Mouse (Mus musculus): ENCODE results near the gene Hist1h2an.
A peak's percentile ranks its signal among the peaks of the same experiment; 100 is the strongest.
"Not testable (repeated sequence)": the region's sequence is repeated elsewhere in the genome, so short reads cannot be mapped to it uniquely, and the experiment has no call there.

Hist1h2an gene

GRCm38 (mm10) chr13:21786899-21787629 lies at the start of gene Hist1h2an, which contains the start of gene Hist1h2bp:
Gene Hist1h2an (minus strand): TSS chr13:21787218.
Gene Hist1h2bp (plus strand): TSS chr13:21787461.
- peak; percentile 98 for DNase-seq (ENCODE audit: low read depth)

GRCm38 (mm10) chr13:21833461-21833860 lies 46.4 kb upstream of the Hist1h2an start, which contains the start of the genes Hist1h2ap and Hist1h2br:
Gene Hist1h2ap (minus strand): TSS chr13:21833507.
Gene Hist1h2br (plus strand): TSS chr13:21833743.
- DNase-seq (ENCODE audit: low read depth) = not testable (repeated sequence)

GRCm38 (mm10) chr13:21831418-21832394 lies 44.7 kb upstream of the Hist1h2an start, which contains the start of gene Hist1h4n:
Gene Hist1h4n (minus strand): TSS chr13:21832196.
- DNase-seq (ENCODE audit: low read depth) = not testable (repeated sequence)

- DNase-seq (ENCODE audit: low read depth) = no peak
Observed at GRCm38 (mm10) chr13:21830344-21830743, 43.3 kb upstream of the Hist1h2an start.

DNA sequence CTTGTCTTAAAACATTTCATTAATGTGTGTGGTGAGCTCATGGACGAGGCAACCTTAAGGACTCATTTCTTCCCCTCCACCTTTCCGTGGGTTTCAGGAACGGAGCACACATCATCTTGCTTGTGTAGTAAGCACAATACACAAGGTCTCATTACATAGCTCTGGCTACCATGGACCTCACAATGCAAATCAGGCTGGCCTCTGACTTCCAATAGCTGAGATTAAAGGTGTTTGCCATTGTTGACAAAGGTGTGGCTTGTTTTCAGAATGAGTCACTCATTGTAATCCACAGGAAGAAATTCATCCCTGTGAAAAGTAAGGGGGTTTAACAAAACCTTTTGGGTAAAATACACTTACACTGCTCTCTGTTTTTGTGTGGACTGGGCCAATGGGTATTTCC lies 41.5 kb upstream of the Hist1h2an start:
- DNase-seq (ENCODE audit: low read depth) = no peak

DNA sequence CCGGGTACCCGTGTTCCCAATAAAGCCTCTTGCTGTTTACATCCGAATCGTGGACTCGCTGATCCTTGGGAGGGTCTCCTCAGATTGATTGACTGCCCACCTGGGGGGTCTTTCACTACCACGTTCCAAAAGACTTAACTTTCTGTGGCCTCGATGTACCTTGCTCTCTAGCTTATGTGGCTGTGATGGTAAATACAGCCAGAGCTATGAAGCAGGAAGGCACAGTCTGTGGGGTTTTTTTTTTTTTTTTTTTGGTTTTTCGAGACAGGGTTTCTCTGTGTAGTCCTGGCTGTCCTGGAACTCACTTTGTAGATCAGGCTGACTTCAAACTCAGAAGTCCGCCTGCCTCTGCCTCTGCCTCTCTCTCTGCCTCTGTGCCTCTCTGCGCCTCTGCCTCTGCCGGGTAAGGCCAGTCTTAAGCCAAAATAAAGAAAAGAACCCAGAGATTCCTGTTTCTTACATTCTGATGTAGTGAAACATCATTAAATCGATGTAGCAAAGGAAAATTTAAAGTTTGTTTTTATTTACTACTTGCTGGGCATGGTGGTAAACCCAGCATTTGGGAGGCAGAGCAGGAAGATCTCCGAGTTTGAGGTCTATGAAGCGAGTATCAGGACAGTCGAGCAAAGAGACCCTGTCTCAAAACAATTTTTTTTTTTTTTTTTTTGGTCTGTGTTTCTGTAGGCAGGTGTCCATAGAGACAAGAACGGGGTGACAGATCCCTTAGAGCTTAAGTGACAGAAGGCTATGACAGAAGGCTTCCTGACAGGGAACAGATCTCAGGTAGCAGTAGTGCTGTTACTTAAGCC lies 33.3 kb upstream of the Hist1h2an start:
- not testable (repeated sequence) for DNase-seq (ENCODE audit: low read depth)

DNA sequence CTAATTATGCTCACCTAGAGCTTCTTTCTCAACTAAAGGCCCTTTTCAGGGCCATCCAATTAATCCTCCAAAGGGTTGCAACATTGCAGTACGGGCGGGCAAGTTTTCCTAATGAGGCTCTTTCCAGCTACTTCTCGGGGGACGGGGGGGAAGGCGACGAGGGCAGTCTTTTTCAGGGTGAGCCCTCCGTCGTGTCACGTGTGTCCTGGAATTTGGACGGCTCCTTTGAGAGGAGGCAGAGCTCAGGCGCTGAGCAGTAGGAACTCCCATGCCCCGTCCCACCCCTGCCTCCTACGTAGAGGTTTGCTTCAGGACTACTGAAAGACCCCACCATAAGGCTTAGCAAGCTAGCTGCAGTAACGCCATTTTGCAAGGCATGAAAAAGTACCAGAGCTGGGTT lies 25.1 kb upstream of the Hist1h2an start:
- not testable (repeated sequence) for DNase-seq (ENCODE audit: low read depth)

GRCm38 (mm10) chr13:21811539-21811938 lies 24.5 kb upstream of the Hist1h2an start, which contains the start of gene Hist1h4m:
Gene Hist1h4m (plus strand): TSS chr13:21811746.
- not testable (repeated sequence) for DNase-seq (ENCODE audit: low read depth)

- not testable (repeated sequence) for DNase-seq (ENCODE audit: low read depth)
Observed at GRCm38 (mm10) chr13:21811074-21811473, 24.1 kb upstream of the Hist1h2an start.

GRCm38 (mm10) chr13:21810073-21810472 lies 23.1 kb upstream of the Hist1h2an start, which contains the start of the genes Hist1h2bq and Hist1h2ao:
Gene Hist1h2bq (minus strand): TSS chr13:21810197.
Gene Hist1h2ao (plus strand): TSS chr13:21810465.
- not testable (repeated sequence) for DNase-seq (ENCODE audit: low read depth)

- not testable (repeated sequence) for DNase-seq (ENCODE audit: low read depth)
Observed at GRCm38 (mm10) chr13:21803058-21803457, 16.0 kb upstream of the Hist1h2an start.

DNA sequence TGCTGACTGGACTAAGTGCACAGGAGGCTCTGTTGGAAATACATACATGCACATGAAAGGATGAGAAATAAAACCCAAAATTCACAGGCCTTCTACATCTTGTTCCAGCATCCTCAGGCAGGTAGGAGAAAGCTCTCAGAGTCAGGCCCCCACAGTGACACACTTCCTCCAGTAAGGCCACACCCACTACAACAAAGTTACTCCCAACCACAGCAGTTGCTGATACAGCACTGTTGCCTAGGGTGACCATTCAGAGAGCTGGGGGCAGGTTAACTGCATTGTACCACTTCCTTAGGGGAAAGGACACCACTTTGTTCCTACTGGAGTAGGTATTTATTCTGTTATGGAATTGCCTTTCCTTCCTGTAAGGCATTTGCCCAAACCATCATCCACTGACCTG lies 10.1 kb upstream of the Hist1h2an start:
- DNase-seq (ENCODE audit: low read depth) = not testable (repeated sequence)

- no peak for DNase-seq (ENCODE audit: low read depth)
Observed at GRCm38 (mm10) chr13:21795584-21795983, 8.6 kb upstream of the Hist1h2an start.

DNA sequence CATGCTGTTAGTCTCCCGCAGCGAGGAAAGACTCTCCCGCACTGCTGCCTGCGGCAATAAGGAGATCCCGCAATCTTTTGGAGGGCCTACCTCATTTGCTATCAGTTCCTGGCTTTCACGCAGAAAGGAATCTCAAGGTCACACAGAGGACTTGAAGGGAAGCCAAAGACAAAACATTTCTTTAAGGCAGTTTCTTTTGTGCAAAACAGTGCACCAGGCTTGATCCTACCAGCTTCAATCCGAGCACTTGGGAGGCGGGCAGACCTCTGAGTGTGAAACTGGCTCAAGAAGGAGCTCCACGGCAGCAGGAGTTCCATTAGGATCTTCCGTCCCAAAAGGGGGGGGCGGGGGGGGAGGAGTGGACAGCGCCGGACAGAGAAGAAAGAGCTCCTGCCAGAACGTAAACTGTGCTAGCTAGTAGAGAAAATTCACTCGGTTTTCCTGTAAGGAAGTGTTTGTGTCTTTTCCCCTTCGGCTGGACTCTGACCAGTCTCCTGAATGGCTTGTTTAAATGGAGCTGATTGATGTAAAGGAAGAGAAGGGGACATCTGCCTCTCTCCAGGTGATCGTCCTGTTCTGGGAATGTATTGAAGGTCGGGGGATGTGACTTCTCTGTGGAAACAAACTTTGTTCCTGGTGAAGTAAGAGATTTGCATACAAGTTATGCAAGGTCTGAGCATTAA lies 3.7 kb upstream of the Hist1h2an start:
- no peak for DNase-seq (ENCODE audit: low read depth)

DNA sequence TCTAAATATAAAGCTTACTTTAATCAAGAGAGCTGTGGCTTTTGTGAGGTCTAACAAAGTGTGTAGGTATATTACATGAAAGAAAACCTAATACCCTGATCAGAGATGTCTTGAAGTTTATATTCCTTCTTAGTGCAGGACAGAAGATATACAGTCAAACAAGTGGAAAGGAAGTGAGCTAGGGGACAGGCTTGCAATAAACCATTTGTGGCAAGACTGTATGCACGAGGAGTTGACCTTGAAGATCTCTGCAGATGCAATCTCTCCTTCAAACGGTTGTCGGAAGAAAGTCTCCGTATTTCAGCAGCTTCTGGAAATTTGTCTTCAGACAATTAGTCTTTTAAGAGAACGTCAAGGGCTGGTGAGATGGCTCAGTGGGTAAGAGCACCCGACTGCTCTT lies 2.9 kb upstream of the Hist1h2an start:
- DNase-seq (ENCODE audit: low read depth) = no peak

DNA sequence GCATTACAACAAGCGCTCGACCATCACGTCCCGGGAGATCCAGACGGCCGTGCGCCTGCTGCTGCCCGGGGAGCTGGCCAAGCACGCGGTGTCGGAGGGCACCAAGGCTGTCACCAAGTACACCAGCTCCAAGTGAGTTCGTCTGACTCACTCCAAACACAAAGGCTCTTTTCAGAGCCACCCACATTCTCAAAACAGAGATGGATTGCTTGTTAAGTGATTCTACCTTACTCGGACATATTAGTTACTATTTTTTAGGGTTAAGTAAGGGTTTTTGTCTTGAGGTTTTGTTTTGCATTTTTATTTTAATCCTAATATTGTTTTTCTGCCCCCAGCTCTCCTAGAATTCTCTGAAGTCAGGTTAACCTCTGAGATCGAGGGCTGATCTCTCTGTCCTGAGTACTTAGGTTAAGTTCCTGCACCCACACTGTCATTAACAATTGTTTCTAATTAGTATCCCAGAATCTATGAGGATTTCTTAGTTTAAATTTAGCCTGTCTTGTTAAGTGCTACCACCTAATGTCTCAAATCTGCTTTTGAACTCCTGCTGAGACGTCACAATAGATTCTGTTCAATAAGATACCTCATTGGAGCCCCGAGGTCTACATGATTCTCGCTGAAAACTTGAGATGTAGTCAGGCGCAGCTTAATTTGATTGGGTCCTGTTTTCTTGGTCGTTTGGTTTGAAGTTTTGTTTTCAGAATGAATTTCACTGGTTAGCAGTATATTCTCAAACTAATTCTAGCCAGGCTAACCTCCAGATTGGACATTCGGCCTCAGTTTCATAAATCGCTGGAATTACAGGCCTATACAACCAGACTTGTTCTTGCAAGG lies 959 bp upstream of the Hist1h2an start:
- no peak for DNase-seq (ENCODE audit: low read depth)

DNA sequence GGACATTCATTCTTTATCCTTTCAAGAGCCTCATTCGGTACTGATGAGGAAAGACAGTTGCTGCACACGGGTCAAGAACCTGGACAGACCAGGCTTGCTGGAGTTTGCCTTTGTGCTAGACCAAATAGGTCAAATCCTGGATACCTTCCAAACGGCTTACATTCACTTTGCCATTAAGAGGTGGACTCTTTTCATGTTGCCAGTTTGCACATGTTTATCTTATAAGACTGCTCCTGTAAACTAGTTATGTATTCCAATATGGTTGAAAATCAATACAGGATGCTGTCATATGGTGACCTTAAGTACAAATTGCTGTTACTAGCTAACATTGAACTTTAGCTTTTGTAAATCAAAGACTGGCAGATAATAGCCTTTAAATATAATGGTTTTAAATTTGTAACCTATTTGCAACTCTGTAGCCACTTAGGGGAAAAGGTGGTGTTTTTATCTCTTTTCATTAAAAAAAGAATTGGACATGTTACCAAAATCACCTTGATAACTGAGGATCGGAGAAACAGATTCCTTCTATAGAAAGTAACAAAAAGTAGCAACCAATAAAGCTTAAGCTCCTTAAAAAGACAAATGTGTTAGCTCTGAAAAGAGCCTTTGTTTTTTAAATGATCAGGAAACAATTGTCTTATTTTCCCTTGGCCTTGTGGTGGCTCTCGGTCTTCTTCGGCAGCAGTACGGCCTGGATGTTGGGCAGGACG lies 674 bp downstream of the Hist1h2an start:
- no peak for DNase-seq (ENCODE audit: low read depth)

DNA sequence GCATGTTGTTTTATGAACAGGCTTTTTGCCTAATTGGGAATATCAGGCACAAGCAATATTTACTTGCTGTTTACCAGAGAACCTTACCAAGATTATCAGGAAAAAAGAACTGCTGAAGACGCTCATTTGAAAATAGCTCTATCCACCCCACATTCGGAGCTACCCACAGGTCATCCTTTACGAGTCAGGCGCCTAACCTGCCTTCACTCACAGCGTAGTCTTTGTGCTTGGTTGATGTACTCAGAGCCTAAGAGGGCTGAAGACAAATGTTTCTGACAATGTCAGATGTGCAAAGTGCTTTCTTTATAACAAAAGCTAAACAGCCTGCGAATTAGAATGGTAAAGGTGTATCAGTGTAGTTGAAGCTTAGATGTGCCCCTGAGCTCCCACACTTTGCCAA lies 2.7 kb downstream of the Hist1h2an start:
- no peak for DNase-seq (ENCODE audit: low read depth)

GRCm38 (mm10) chr13:21783734-21784161 lies 3.3 kb downstream of the Hist1h2an start:
- DNase-seq (ENCODE audit: low read depth) = no peak
